Mouse (Mus musculus) MEL (cell line): ENCODE measurements at regions not wholly inside any gene's neighbourhood (a gene's known extent, or its start where the extent isn't known, plus 50 kb on each side); places are given as distances from the start of the nearest gene placed in this dataset.

Source experiments
- DNase-seq: peaks from one replicate; pipeline ENCODE4 v3.0.0; 2011; ENCODE audit warnings: low read depth, low spot score
- H3K27ac ChIP-seq: 2 replicates; pipeline ENCODE4 v1.5.1; 2012; ENCODE audit warnings: low read depth, mild to moderate bottlenecking, control low read depth, low read length, moderate library complexity; ENCODE audit not compliant: control insufficient read depth
- H3K27me3 ChIP-seq, 2 experiments: fragments of 150-350 bp in 1 of 2; sonication (generic) in 1 of 2; 2 replicates each; pipeline ENCODE4 v1.6.1; 2012; ENCODE audit warnings: low read length in 2 of 2, mild to moderate bottlenecking in 2 of 2, improper control_type of control experiment in 1 of 2, moderate library complexity in 1 of 2; ENCODE audit not compliant: insufficient read depth in 2 of 2, control insufficient read depth in 1 of 2
- H3K36me3 ChIP-seq, 2 experiments: 2 replicates each; pipeline ENCODE4 v1.6.1; 2012 to 2014; ENCODE audit warnings: low read length in 2 of 2, improper control_type of control experiment in 1 of 2, inconsistent platforms in 1 of 2, mild to moderate bottlenecking in 1 of 2; ENCODE audit not compliant: insufficient read depth in 2 of 2, control insufficient read depth in 1 of 2
- H3K4me1 ChIP-seq, 2 experiments: fragments of 150-350 bp in 1 of 2; sonication (generic) in 1 of 2; 2 replicates each; pipeline ENCODE4 v1.6.1; 2012; ENCODE audit warnings: low read length in 2 of 2, improper control_type of control experiment in 1 of 2, mild to moderate bottlenecking in 1 of 2; ENCODE audit not compliant: insufficient read depth in 2 of 2, control insufficient read depth in 1 of 2
- H3K4me3 ChIP-seq, 2 experiments: fragments of 150-350 bp in 1 of 2; sonication (generic) in 1 of 2; 2 replicates each; pipeline ENCODE4 v1.5.1; 2012; ENCODE audit warnings: low read depth in 2 of 2, low read length in 2 of 2, mild to moderate bottlenecking in 2 of 2, moderate library complexity in 2 of 2, control low read depth in 1 of 2, improper control_type of control experiment in 1 of 2; ENCODE audit not compliant: control insufficient read depth in 1 of 2, insufficient read depth in 1 of 2
- H3K79me2 ChIP-seq: 2 replicates; pipeline ENCODE4 v1.6.1; 2012; ENCODE audit warnings: mild to moderate bottlenecking, low read length, moderate library complexity; ENCODE audit not compliant: control insufficient read depth, poor library complexity, insufficient read depth
- H3K9ac ChIP-seq: 2 replicates; pipeline ENCODE4 v1.6.1; 2012; ENCODE audit warnings: low read depth, mild to moderate bottlenecking, control low read depth, low read length, moderate library complexity; ENCODE audit not compliant: control insufficient read depth, poor library complexity, severe bottlenecking
- H3K9me3 ChIP-seq: fragments of 150-350 bp; sonication (generic); replicated peaks from 2 replicates; pipeline ENCODE4 v1.6.1; 2012; ENCODE audit warnings: mild to moderate bottlenecking, low read length, improper control_type of control experiment, moderate library complexity; ENCODE audit not compliant: insufficient read depth
- CTCF ChIP-seq, 3 experiments: IDR thresholded peaks in 2 of 3; conservative IDR thresholded peaks in 1 of 3; 2 replicates each; pipeline ENCODE4 v1.5.1; 2011 to 2012; ENCODE audit warnings: low read length in 3 of 3, low read depth in 2 of 3, mild to moderate bottlenecking in 2 of 3, improper control_type of control experiment in 1 of 3, inconsistent platforms in 1 of 3, mixed read lengths in 1 of 3, moderate library complexity in 1 of 3; ENCODE audit not compliant: control insufficient read depth in 1 of 3, insufficient read depth in 1 of 3, poor library complexity in 1 of 3, severe bottlenecking in 1 of 3
- EP300 ChIP-seq, 2 experiments: IDR thresholded peaks; 2 replicates each; pipeline ENCODE4 v1.6.1; 2011; ENCODE audit warnings: improper control_type of control experiment in 2 of 2, low read length in 2 of 2, low read depth in 1 of 2, mild to moderate bottlenecking in 1 of 2
- ETS1 ChIP-seq: IDR thresholded peaks from 2 replicates; pipeline ENCODE4 v1.6.1; 2012; ENCODE audit warnings: low read depth, mild to moderate bottlenecking, inconsistent platforms, low read length, improper control_type of control experiment, moderate library complexity
- GABPA ChIP-seq: IDR thresholded peaks from 2 replicates; pipeline ENCODE4 v1.6.1; 2012; ENCODE audit warnings: low read depth, mild to moderate bottlenecking, inconsistent platforms, low read length, improper control_type of control experiment, moderate library complexity
- GATA1 ChIP-seq: IDR thresholded peaks from 2 replicates; pipeline ENCODE4 v1.6.1; 2011; ENCODE audit warnings: low read depth, low read length, improper control_type of control experiment
- KAT2A ChIP-seq: conservative IDR thresholded peaks from 2 replicates; pipeline ENCODE4 v1.6.1; 2012; ENCODE audit warnings: low read depth, low read length, improper control_type of control experiment, inconsistent platforms
- MAFK ChIP-seq: IDR thresholded peaks from 2 replicates; pipeline ENCODE4 v1.6.1; 2011; ENCODE audit warnings: low read depth, mild to moderate bottlenecking, low read length, improper control_type of control experiment, borderline replicate concordance
- MAX ChIP-seq: IDR thresholded peaks from 2 replicates; pipeline ENCODE4 v1.6.1; 2011; ENCODE audit warnings: low read length, improper control_type of control experiment
- MAZ ChIP-seq: IDR thresholded peaks from 2 replicates; pipeline ENCODE4 v1.6.1; 2012; ENCODE audit warnings: low read depth, mild to moderate bottlenecking, inconsistent platforms, low read length, improper control_type of control experiment
- MEF2A ChIP-seq: IDR thresholded peaks from 2 replicates; pipeline ENCODE4 v1.6.1; 2014; ENCODE audit warnings: low read depth, mild to moderate bottlenecking, inconsistent platforms, low read length, improper control_type of control experiment; ENCODE audit not compliant: poor library complexity, insufficient replicate concordance, severe bottlenecking; ENCODE audit errors: extremely low read depth
- MYB ChIP-seq: IDR thresholded peaks from 2 replicates; pipeline ENCODE4 v1.6.1; 2011; ENCODE audit warnings: mild to moderate bottlenecking, low read depth, low read length, improper control_type of control experiment
- NELFE ChIP-seq: IDR thresholded peaks from 2 replicates; pipeline ENCODE4 v1.6.1; 2011; ENCODE audit warnings: low read depth, low read length, improper control_type of control experiment
- POLR2A ChIP-seq, 2 experiments: IDR thresholded peaks; 2 replicates each; pipeline ENCODE4 v1.6.1; 2011 to 2012; ENCODE audit warnings: low read length in 2 of 2, mild to moderate bottlenecking in 2 of 2, control low read depth in 1 of 2, improper control_type of control experiment in 1 of 2, low read depth in 1 of 2, moderate library complexity in 1 of 2; ENCODE audit not compliant: control insufficient read depth in 1 of 2, insufficient read depth in 1 of 2, poor library complexity in 1 of 2
- SIN3A ChIP-seq: IDR thresholded peaks from 2 replicates; pipeline ENCODE4 v1.6.1; 2012; ENCODE audit warnings: low read length, improper control_type of control experiment, inconsistent platforms
- TBP ChIP-seq: IDR thresholded peaks from 2 replicates; pipeline ENCODE4 v1.8.0; 2011; ENCODE audit warnings: low read depth, low read length, improper control_type of control experiment
- UBTF ChIP-seq: IDR thresholded peaks from 2 replicates; pipeline ENCODE4 v1.6.1; 2012; ENCODE audit warnings: low read depth, mild to moderate bottlenecking, inconsistent platforms, low read length, improper control_type of control experiment, moderate library complexity, borderline replicate concordance; ENCODE audit not compliant: insufficient read depth
- ZC3H11A ChIP-seq: IDR thresholded peaks from 2 replicates; pipeline ENCODE4 v1.6.1; 2012; ENCODE audit warnings: low read depth, mild to moderate bottlenecking, inconsistent platforms, low read length, improper control_type of control experiment

DNA sequence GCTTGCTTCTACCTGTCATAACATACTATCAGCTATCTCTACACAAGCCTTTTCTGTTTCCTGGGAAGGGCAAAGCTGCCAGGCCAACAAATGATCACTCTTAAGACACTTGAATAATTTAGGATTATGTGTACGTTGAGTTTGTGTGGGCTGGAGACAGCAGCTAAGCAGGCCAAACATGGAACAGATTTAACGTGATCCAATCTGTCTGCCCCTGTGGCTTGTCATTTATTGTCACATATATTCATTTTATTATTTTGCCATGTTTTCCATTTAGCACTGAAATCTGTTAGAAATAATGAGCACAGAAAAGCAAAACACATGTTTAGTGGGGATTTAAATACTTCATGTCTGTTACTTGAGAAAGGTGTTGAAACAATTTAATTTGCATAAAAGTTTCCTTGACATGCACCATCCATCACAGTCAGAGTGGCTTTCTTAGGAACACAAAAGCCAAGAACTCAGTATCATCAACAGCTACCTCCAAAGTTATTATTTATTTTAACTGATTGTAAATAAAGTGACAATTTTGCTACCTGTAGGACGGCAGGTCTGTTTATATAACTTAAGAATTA, 699.4 kb upstream of the Lcorl start:
- Histone ChIP-seq H3K4me1 (no peaks in the 10 kb centered on the region), H3K36me3 (no peaks in the 10 kb centered on the region), H3K9ac (no peak overlapping the region), H3K27ac (no peak overlapping the region), H3K27me3 (no peaks in the 10 kb centered on the region), H3K4me3 (no peak overlapping the region), H3K79me2 (no peaks in the 10 kb centered on the region), H3K9me3 (no peaks in the 10 kb centered on the region)
- no peak for DNase-seq
- TF ChIP-seq ETS1, result no peak
- TF ChIP-seq KAT2A, result no peak
- no peak for TF ChIP-seq NELFE
- TF ChIP-seq ZC3H11A, result no peak
- no peak for TF ChIP-seq CTCF (IDR thresholded peaks at IDR 0.05 in 2 of 3, conservative IDR thresholded peaks at IDR 0.05 in 1 of 3; ENCODE audit: control insufficient read depth in 1 of 3, insufficient read depth in 1 of 3, low read depth in 2 of 3, low read length in 3 of 3, poor library complexity in 1 of 3, severe bottlenecking in 1 of 3)
- no peak for TF ChIP-seq GABPA
- no peak for TF ChIP-seq EP300 (IDR thresholded peaks at IDR 0.05; ENCODE audit: low read depth in 1 of 2, low read length in 2 of 2)
- TF ChIP-seq SIN3A, result no peak

DNA sequence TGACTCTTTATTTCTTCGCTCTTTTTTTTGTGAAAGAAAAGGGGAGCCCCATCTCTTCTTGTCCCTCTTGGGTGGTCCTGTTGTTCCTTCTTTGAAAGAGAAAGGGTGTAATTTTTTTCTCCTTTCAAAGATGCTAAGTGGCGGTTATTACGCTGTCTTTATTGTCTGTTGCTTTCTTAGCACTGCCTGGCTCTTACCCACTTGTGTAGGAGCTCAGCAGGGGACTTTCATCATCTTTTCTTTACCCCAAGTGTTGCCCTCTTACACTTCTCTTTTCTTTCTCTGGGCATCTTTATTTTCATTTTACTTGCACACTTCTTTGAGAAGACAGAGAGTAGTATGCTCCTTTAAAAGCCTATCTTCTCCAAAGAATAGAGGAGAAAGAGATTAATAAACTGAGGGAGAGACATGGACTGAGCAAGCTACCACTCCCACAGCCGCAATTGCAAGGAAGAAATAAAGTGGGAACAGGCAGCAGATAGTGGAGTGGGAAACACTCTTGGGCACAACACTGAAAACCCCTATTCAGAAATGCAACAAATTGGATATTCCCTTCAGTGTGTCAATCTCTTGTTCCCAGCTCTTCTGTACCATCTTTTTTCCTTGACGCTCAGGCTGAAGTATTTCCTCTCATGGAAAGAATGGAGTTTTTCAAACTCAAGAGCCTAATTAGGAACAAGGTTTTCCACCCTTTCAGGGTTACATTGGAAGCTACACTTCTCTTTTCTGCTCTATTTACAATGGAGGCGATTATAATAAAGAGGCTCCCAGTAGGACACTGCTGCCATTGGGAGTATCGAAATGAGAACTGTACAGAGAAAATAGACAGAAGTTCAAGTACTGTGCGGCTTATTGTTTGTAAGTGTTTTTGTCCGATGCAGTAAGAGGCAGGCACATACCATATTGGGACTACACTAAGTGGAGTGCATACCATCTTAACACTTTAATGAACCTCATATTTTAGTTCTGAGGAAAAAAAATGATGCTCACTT, 684.2 kb upstream of the Lcorl start:
- Histone ChIP-seq H3K9me3 (no peaks in the 10 kb centered on the region), H3K27me3 (no peaks in the 10 kb centered on the region), H3K4me1 (no peaks in the 10 kb centered on the region), H3K27ac (no peak overlapping the region), H3K9ac (no peak overlapping the region), H3K4me3 (no peak overlapping the region), H3K79me2 (no peaks in the 10 kb centered on the region), H3K36me3 (no peaks in the 10 kb centered on the region)
- no peak for DNase-seq
- no peak for TF ChIP-seq GABPA
- no peak for TF ChIP-seq MEF2A
- no peak for TF ChIP-seq MAX
- TF ChIP-seq MAFK, result no peak
- no peak for TF ChIP-seq CTCF (IDR thresholded peaks at IDR 0.05 in 2 of 3, conservative IDR thresholded peaks at IDR 0.05 in 1 of 3; ENCODE audit: control insufficient read depth in 1 of 3, insufficient read depth in 1 of 3, low read depth in 2 of 3, low read length in 3 of 3, poor library complexity in 1 of 3, severe bottlenecking in 1 of 3)
- no peak for TF ChIP-seq MYB
- no peak for TF ChIP-seq POLR2A (IDR thresholded peaks at IDR 0.05; ENCODE audit: control insufficient read depth in 1 of 2, insufficient read depth in 1 of 2, low read depth in 1 of 2, low read length in 2 of 2, poor library complexity in 1 of 2)
- no peak for TF ChIP-seq GATA1
- TF ChIP-seq EP300 (IDR thresholded peaks at IDR 0.05; ENCODE audit: low read depth in 1 of 2, low read length in 2 of 2), result no peak
- no peak for TF ChIP-seq KAT2A
- no peak for TF ChIP-seq MAZ
- TF ChIP-seq ETS1, result no peak
- no peak for TF ChIP-seq UBTF
- TF ChIP-seq TBP, result no peak
